Mouse (Mus musculus): ENCODE data around the gene Olfr513.

Olfr513 gene

GRCm38 (mm10) chr7:108750673-108751072 lies at the start of gene Olfr513:
Gene Olfr513 (plus strand): TSS chr7:108750973.
- DNase-seq (ENCODE audit: low spot score), result no peak

GRCm38 (mm10) chr7:108713020-108713419 lies 37.8 kb upstream of the Olfr513 start, which contains the start of gene Olfr512:
Gene Olfr512 (plus strand): TSS chr7:108713320.
- no peak for DNase-seq (ENCODE audit: low spot score)

- DNase-seq (ENCODE audit: low spot score), result no peak
Measured at GRCm38 (mm10) chr7:108760411-108760810, 9.6 kb downstream of the Olfr513 start.

- DNase-seq (ENCODE audit: low spot score), result no peak
Measured at GRCm38 (mm10) chr7:108797205-108797933, 46.6 kb downstream of the Olfr513 start.

All from ovary, postnatal 14 days (tissue).